ENCODE assay signal across 9 mouse cellular contexts in genomic region chr8:89045726-89046125, GRCm38 (mm10). TPM values are rescaled to one million over a fixed set of nuclear protein-coding genes. Genes with fewer than 3 reads are reported as not detected.
DNase-seq lines count a peak whose midpoint lies in the region; ATAC-seq and TF ChIP-seq lines count a peak whose summit lies in the region.
"Had no signal": no experiment of that assay in that cellular context is flagged by ENCODE, and none has a peak within 500 bp of the region (broad histone marks: within the 10 kb centered on the region; RNA-seq: fewer than 3 reads in every experiment).

No protein-coding gene starts in this region.

- peaks cover 2% of the 10 kb centered on the region; the same call in 1 of the 2 replicates for H3K79me2 ChIP-seq in liver, adult 2 months (ENCODE audit: control insufficient read depth, insufficient read depth, low read length)

- 0 out of 2 replicates have a peak overlapping the region, but pooled peaks have one; percentile 7 for H3K4me2 ChIP-seq in lung, embryonic 16.5 days (ENCODE audit: low read depth, low read length)
- peak overlapping the region; percentile 80 for H3K4me2 ChIP-seq in hindbrain, embryonic 12.5 days (replicated peaks)
- H3K4me2 ChIP-seq in neural tube, embryonic 15.5 days = peak overlapping the region; percentile 90

- H3K9ac ChIP-seq in lung, embryonic 16.5 days (ENCODE audit: low read length) = no peak overlapping the region
- peak overlapping the region; percentile 50 for H3K9ac ChIP-seq in hindbrain, embryonic 12.5 days
- H3K9ac ChIP-seq in liver, adult 2 months (ENCODE audit: low read depth, low read length) = peak overlapping the region; percentile 30; the same call in 1 of the 2 replicates
- no peak overlapping the region for H3K9ac ChIP-seq in neural tube, embryonic 15.5 days (replicated peaks)

- no peak overlapping the region for H3K4me3 ChIP-seq in lung, embryonic 16.5 days (ENCODE audit: low read length)
- peak overlapping the region; percentile 65 for H3K4me3 ChIP-seq in hindbrain, embryonic 12.5 days
- H3K4me3 ChIP-seq in liver, adult 2 months (ENCODE audit: insufficient read depth, low read depth, low read length) = 0 out of 2 replicates have a peak overlapping the region, but pooled peaks have one; percentile 8
- H3K4me3 ChIP-seq in neural tube, embryonic 15.5 days (replicated peaks) = peak overlapping the region; percentile 54

- H3K27me3 ChIP-seq in lung, embryonic 16.5 days (ENCODE audit: control insufficient read depth, insufficient read depth, low read depth, low read length) = peaks cover 92% of the 10 kb centered on the region
- peaks cover 58% of the 10 kb centered on the region for H3K27me3 ChIP-seq in hindbrain, embryonic 12.5 days
- H3K27me3 ChIP-seq in liver, adult 2 months (ENCODE audit: control insufficient read depth, insufficient read depth, low read length) = no peaks in the 10 kb centered on the region
- H3K27me3 ChIP-seq in neural tube, embryonic 15.5 days (replicated peaks) = peaks cover 25% of the 10 kb centered on the region

- no peak overlapping the region for H3K27ac ChIP-seq in lung, embryonic 16.5 days (ENCODE audit: low read length)
- peak overlapping the region; percentile 66 for H3K27ac ChIP-seq in hindbrain, embryonic 12.5 days
- no peak overlapping the region for H3K27ac ChIP-seq in liver, adult 2 months (replicated peaks; ENCODE audit: insufficient read depth, low read depth, low read length)
- peak overlapping the region; percentile 90 for H3K27ac ChIP-seq in neural tube, embryonic 15.5 days (replicated peaks)

- ATAC-seq in lung, embryonic 16.5 days (ENCODE audit: low read depth) = no peak
- ATAC-seq in hindbrain, embryonic 12.5 days (ENCODE audit: low FRiP score) = no peak
- ATAC-seq in neural tube, embryonic 15.5 days (ENCODE audit: low FRiP score) = no peak

- no peak for TF ChIP-seq CTCF in liver, adult 2 months (IDR thresholded peaks at IDR 0.05; ENCODE audit: low read depth, low read length)

- DNase-seq in lung, postnatal 14 days = no peak
- no peak for DNase-seq in liver, adult 2 months (ENCODE audit: extremely low read depth, low read depth, low spot score)
- DNase-seq in gastrocnemius, adult 18-20 months (ENCODE audit: low spot score) = no peak
- DNase-seq in urinary bladder, adult 2 months (ENCODE audit: low spot score) = no peak
- DNase-seq in right cerebral cortex, adult 2 months (ENCODE audit: low spot score in 2 of 2) = no peak

- 4% methylated on average over 17 of the region's 17 CpGs for WGBS in lung, embryonic 16.5 days
- WGBS in hindbrain, embryonic 12.5 days = 2% methylated on average over 17 of the region's 17 CpGs
- 8% methylated on average over 17 of the region's 17 CpGs for WGBS in liver, adult 2 months
- 3% methylated on average over 17 of the region's 17 CpGs for WGBS in neural tube, embryonic 15.5 days

- no peak for TF ChIP-seq POLR2A in liver, adult 2 months (IDR thresholded peaks at IDR 0.05; ENCODE audit: extremely low read depth, insufficient read depth, low read length)

- H3K36me3 ChIP-seq in lung, embryonic 16.5 days (ENCODE audit: control insufficient read depth, insufficient read depth, low read length) = no peaks in the 10 kb centered on the region
- no peaks in the 10 kb centered on the region for H3K36me3 ChIP-seq in hindbrain, embryonic 12.5 days
- H3K36me3 ChIP-seq in liver, adult 2 months (ENCODE audit: control insufficient read depth, insufficient read depth, low read length) = no peaks in the 10 kb centered on the region
- H3K36me3 ChIP-seq in neural tube, embryonic 15.5 days = no peaks in the 10 kb centered on the region

- H3K4me1 ChIP-seq in lung, embryonic 16.5 days (replicated peaks; ENCODE audit: control insufficient read depth, insufficient read depth, low read length) = peaks cover 15% of the 10 kb centered on the region
- peaks cover 55% of the 10 kb centered on the region for H3K4me1 ChIP-seq in hindbrain, embryonic 12.5 days
- peaks cover 14% of the 10 kb centered on the region for H3K4me1 ChIP-seq in liver, adult 2 months (ENCODE audit: control insufficient read depth, insufficient read depth, low read length)
- H3K4me1 ChIP-seq in neural tube, embryonic 15.5 days = peaks cover 56% of the 10 kb centered on the region

- no peaks in the 10 kb centered on the region for H3K9me3 ChIP-seq in lung, embryonic 16.5 days (ENCODE audit: control insufficient read depth, low read length)
- H3K9me3 ChIP-seq in hindbrain, embryonic 12.5 days (replicated peaks) = no peaks in the 10 kb centered on the region
- no peaks in the 10 kb centered on the region for H3K9me3 ChIP-seq in neural tube, embryonic 15.5 days (replicated peaks)

RNA-seq across cellular contexts. Expression of gene Sall1, which starts 1.8 kb away (rescaled TPM):
- polyA plus RNA-seq in lung, embryonic 16.5 days (2015; fragmentation: Nextera tagmentation; extraction: Ambion mirVana) = 0.03 and 0.11 TPM in 2 replicates
- 13.1 and 15.6 TPM in 2 replicates for polyA plus RNA-seq in hindbrain, embryonic 12.5 days (2016; fragmentation: Nextera tagmentation; extraction: Ambion mirVana)
- total RNA-seq in liver, adult 2 months (2014; rRNA removed) = 6.2 and 9.5 TPM in 2 replicates
- 19.4 and 22.7 TPM in 2 replicates for polyA plus RNA-seq in liver, adult 2 months (2012; rRNA removed)
- polyA plus RNA-seq in neural tube, embryonic 15.5 days (2015; fragmentation: Nextera tagmentation; extraction: Ambion mirVana) = 11.6 and 11.7 TPM in 2 replicates
- total RNA-seq in gastrocnemius, adult 18-20 months (2021) = not detected
- polyA plus RNA-seq in urinary bladder, adult 2 months (2012; rRNA removed) = 0.03 TPM in 2 replicates
- total RNA-seq: megakaryocyte progenitor cell, adult 5-6 weeks had no signal

Comparison
In these comparisons a context has a peak if more than half of its experiments do, and no peak if none do; other contexts are left out.
1. H3K27ac ChIP-seq: peak in hindbrain, embryonic 12.5 days (single experiment) and neural tube, embryonic 15.5 days (single experiment); none in lung, embryonic 16.5 days (single experiment) and liver, adult 2 months (single experiment).
2. H3K4me2 ChIP-seq: peak in every context shown above with its lines; median percentile 90 in neural tube, embryonic 15.5 days; 80 in hindbrain, embryonic 12.5 days; 7 in lung, embryonic 16.5 days.
3. H3K9ac ChIP-seq: peak in hindbrain, embryonic 12.5 days (single experiment) and liver, adult 2 months (single experiment); none in lung, embryonic 16.5 days (single experiment) and neural tube, embryonic 15.5 days (single experiment).
4. RNA of gene Sall1, which starts 1.8 kb away (polyA plus RNA-seq): 19.4 to 22.7 TPM in liver, adult 2 months, 13.1 to 15.6 TPM in hindbrain, embryonic 12.5 days and 11.6 to 11.7 TPM in neural tube, embryonic 15.5 days; 0.03 TPM in urinary bladder, adult 2 months and 0.03 to 0.11 TPM in lung, embryonic 16.5 days; every median in the first group is over 10 times any median in the second.